Mouse (Mus musculus): ENCODE measurements around the gene Wasl. TPM values are rescaled to one million over a fixed set of nuclear protein-coding genes. Genes with fewer than 3 reads are reported as not detected.
A peak's percentile ranks its signal among the peaks of the same experiment; 100 is the strongest.

Gene Wasl
- 122 and 126 TPM in 2 replicates for polyA plus RNA-seq (2015; fragmentation: Nextera tagmentation; extraction: Ambion mirVana)

DNA sequence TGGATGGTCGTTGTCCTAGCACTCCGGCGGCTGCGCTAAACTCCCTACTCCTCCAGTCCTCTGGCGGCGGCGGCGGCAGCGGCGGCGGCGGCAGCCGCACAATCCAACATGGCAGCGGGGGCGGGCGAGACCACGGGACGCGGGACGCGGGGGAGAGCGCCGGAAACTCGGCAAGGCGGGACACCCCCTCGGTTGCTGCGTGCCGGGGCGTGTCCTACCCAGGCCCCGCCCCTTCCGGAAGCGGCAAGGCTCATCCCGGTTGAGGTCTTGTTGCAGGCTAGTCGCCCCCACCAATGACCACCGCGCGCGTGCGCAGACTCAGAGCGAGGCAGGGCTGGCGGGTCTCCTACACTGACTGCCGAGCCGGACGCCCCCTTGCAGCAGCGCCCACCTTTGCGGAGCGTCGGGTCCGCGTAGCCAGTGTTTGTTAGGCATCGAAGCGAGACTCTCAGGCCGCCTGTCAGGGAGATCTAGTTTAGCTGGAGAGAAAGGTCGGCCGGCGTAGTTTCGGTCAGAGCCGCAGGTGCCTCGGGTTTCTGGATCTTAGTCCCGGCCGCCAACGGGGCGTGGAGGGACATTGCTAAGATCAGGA lies at the start of gene Wasl:
Gene Wasl, minus strand, starts transcription at position 143 of the 592 bp plus-strand sequence.
- no peaks in the 10 kb centered on the region for H3K27me3 ChIP-seq (ENCODE audit: insufficient read depth, low read length)
- H3K9ac ChIP-seq (ENCODE audit: low read depth, low read length) = peak within 1 kb of the TSS; percentile 98
- WGBS = under 1% methylated on average over 63 of the region's 63 CpGs
- no peaks in the 10 kb centered on the region for H3K36me3 ChIP-seq (ENCODE audit: insufficient read depth, low read length)
- peak within 1 kb of the TSS; percentile 97 for H3K27ac ChIP-seq
- H3K4me2 ChIP-seq (ENCODE audit: low read length) = peak within 1 kb of the TSS; percentile 85
- no peaks in the 10 kb centered on the region for H3K9me3 ChIP-seq (replicated peaks; ENCODE audit: low read length)
- peak; percentile 98 for DNase-seq (ENCODE audit: low spot score)
- H3K4me1 ChIP-seq (replicated peaks; ENCODE audit: insufficient read depth, low read length) = 0 out of 2 replicates have a peak, but pooled peaks cover 3% of the 10 kb centered on the region
- peak within 1 kb of the TSS; percentile 95 for H3K4me3 ChIP-seq (replicated peaks; ENCODE audit: low read depth, low read length)
- peak; percentile 29; the same call in 1 of the 2 replicates for TF ChIP-seq CTCF (IDR thresholded peaks at IDR 0.05; ENCODE audit: low read depth)
- ATAC-seq (replicated peaks; ENCODE audit: low FRiP score, low read depth) = peak; percentile 98

DNA sequence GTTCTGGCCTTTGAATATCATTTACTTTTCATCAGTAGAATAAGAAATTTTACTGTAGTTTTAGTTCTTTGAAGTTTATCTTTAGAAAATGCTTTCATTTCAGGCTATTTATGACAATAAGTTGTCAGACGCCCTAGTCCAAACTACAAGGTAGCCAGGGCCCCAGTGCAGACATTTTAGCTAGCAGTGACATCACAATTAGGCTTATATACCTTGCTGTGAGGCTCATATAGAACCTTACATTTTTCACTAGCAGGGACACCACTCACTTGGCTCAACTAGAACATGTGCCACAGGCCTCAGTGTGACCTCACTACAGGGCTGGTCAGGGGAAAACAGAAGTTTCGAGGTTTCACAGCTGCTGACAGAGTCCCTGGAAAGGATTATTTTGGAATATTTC lies 42.7 kb upstream of the Wasl start:
- Histone ChIP-seq H3K9me3 (replicated peaks; ENCODE audit: low read length) (no peaks in the 10 kb centered on the region), H3K36me3 (ENCODE audit: insufficient read depth, low read length) (no peaks in the 10 kb centered on the region), H3K4me3 (replicated peaks; ENCODE audit: low read depth, low read length) (no peak overlapping the region), H3K4me1 (replicated peaks; ENCODE audit: insufficient read depth, low read length) (no peaks in the 10 kb centered on the region), H3K27ac (no peak overlapping the region), H3K4me2 (ENCODE audit: low read length) (no peak overlapping the region), H3K27me3 (ENCODE audit: insufficient read depth, low read length) (no peaks in the 10 kb centered on the region; the same call in 1 of the 2 replicates), H3K9ac (ENCODE audit: low read depth, low read length) (no peak overlapping the region)
- 63% methylated on average over 2 of the region's 2 CpGs for WGBS
- DNase-seq (ENCODE audit: low spot score) (no peak), ATAC-seq (replicated peaks; ENCODE audit: low FRiP score, low read depth) (no peak)
- TF ChIP-seq CTCF (IDR thresholded peaks at IDR 0.05; ENCODE audit: low read depth) = no peak

DNA sequence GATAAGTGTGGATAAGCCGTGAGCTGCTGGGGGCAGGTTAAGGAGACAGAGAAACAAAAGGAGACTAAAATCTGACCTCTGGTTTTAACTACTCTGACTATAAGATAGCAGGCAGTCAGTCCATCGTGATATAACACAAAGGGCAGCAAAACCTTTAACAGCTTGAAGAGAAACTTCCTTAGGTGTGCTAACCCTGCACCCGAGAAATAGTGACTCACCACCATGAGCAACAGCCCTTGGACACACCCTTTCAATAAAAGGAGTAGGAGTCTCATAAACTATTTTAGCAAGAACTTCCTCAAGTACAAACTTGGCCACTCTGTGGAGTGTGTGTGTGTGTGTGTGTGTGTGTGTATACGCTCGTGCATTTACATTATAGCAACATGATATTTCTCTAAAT lies 42.3 kb upstream of the Wasl start:
- Histone ChIP-seq H3K36me3 (ENCODE audit: insufficient read depth, low read length) (no peaks in the 10 kb centered on the region), H3K27ac (no peak overlapping the region), H3K27me3 (ENCODE audit: insufficient read depth, low read length) (no peaks in the 10 kb centered on the region; the same call in 1 of the 2 replicates), H3K4me1 (replicated peaks; ENCODE audit: insufficient read depth, low read length) (no peaks in the 10 kb centered on the region), H3K4me3 (replicated peaks; ENCODE audit: low read depth, low read length) (no peak overlapping the region), H3K9ac (ENCODE audit: low read depth, low read length) (no peak overlapping the region), H3K4me2 (ENCODE audit: low read length) (no peak overlapping the region), H3K9me3 (replicated peaks; ENCODE audit: low read length) (no peaks in the 10 kb centered on the region)
- no peak for TF ChIP-seq CTCF (IDR thresholded peaks at IDR 0.05; ENCODE audit: low read depth)
- ATAC-seq (replicated peaks; ENCODE audit: low FRiP score, low read depth) (no peak), DNase-seq (ENCODE audit: low spot score) (no peak)
- WGBS = 80% methylated on average over 5 of the region's 5 CpGs

DNA sequence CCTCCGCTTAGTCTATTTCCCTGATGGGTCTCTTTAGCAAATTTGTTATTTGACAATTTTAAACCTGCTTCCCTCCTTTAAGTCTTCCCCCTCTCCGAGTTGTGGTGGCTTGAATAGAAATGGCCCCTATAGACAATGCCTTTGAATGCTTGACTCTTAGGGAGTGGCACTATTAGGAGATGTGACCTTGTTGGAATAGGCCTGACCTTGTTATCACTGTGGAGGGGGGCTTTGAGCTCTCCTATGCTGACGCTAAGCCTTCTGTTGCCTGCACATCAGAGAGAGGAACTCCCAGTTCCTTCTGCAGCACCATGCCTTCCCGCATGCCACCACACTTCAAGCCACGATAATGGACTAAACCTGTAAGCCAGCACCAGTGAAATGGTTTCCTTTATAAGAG lies 32.4 kb upstream of the Wasl start:
- WGBS = 93% methylated on average over 5 of the region's 5 CpGs
- Histone ChIP-seq H3K27me3 (ENCODE audit: insufficient read depth, low read length) (no peaks in the 10 kb centered on the region), H3K9ac (ENCODE audit: low read depth, low read length) (no peak overlapping the region), H3K36me3 (ENCODE audit: insufficient read depth, low read length) (no peaks in the 10 kb centered on the region), H3K4me2 (ENCODE audit: low read length) (no peak overlapping the region), H3K27ac (no peak overlapping the region), H3K4me3 (replicated peaks; ENCODE audit: low read depth, low read length) (no peak overlapping the region), H3K9me3 (replicated peaks; ENCODE audit: low read length) (no peaks in the 10 kb centered on the region), H3K4me1 (replicated peaks; ENCODE audit: insufficient read depth, low read length) (no peaks in the 10 kb centered on the region)
- DNase-seq (ENCODE audit: low spot score) = no peak
- TF ChIP-seq CTCF (IDR thresholded peaks at IDR 0.05; ENCODE audit: low read depth) = no peak
- no peak for ATAC-seq (replicated peaks; ENCODE audit: low FRiP score, low read depth)

DNA sequence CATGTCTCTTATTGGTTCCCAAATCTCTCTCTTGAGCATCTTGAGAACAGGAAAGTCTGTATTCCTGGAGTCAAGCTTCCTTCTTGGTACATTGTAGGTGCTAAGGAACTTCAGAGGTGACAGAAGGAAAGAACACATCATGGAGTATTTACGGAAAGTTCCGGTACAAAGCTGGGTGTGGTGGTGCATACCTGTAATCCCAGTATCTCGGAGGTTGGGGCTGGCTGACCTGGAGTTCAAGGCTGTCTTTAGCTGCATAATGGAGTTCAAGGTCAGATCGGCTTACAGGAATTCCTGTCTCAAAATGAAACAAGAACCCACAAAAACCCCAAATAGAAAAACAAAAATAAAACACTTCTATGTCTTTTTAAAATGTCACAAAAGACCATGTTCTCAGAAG lies 31.3 kb upstream of the Wasl start:
- no peaks in the 10 kb centered on the region for H3K27me3 ChIP-seq (ENCODE audit: insufficient read depth, low read length)
- no peak overlapping the region for H3K27ac ChIP-seq
- H3K9ac ChIP-seq (ENCODE audit: low read depth, low read length) = no peak overlapping the region
- no peak for DNase-seq (ENCODE audit: low spot score)
- no peaks in the 10 kb centered on the region for H3K9me3 ChIP-seq (replicated peaks; ENCODE audit: low read length)
- H3K4me1 ChIP-seq (replicated peaks; ENCODE audit: insufficient read depth, low read length) = no peaks in the 10 kb centered on the region
- ATAC-seq (replicated peaks; ENCODE audit: low FRiP score, low read depth) = no peak
- WGBS = 67% methylated on average over 4 of the region's 4 CpGs
- no peak for TF ChIP-seq CTCF (IDR thresholded peaks at IDR 0.05; ENCODE audit: low read depth)
- no peak overlapping the region for H3K4me2 ChIP-seq (ENCODE audit: low read length)
- H3K4me3 ChIP-seq (replicated peaks; ENCODE audit: low read depth, low read length) = no peak overlapping the region
- no peaks in the 10 kb centered on the region for H3K36me3 ChIP-seq (ENCODE audit: insufficient read depth, low read length)

DNA sequence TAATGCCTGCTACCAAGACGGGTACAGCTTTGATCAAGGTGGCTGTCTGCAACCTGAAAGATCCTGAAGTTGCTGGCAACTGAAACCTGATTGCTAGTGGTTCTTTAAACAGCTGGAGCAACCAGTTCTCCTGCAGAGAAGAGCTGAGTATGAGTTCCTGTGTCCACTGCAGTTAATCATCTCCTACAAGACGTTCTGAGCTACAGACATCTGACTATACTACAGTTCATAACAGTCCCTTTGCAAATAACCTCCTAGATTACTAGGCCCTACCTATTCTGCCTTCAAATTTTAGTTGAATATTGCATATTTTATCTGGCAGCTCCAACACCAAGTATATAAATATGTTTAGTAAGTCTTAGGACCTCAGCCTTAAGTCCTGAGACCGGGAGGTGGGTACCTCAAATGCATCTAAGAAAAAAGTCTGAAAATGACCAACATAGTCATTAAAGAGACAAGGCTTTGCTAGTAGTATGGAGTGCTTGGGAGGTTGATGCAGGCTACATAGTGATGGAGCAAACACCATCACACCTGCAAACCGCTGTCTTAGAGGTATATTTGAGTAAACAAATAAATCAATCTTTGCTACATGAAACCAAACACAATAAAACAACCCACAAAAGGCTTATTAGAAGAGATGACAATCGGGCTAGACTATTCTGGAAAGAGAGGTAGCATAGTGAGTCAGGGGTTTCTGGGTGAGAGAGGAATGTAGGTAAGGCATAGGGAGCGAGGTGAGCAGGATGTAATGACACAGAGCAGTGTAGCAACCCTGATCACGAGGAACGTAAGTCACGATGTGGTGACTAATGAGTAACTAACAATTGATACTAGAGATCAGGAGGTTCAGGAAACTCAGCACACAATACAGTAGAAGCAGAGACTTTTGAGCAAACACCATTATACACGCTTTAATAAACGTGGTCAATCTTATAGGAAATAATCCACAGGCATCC lies 29.9 kb upstream of the Wasl start:
- Histone ChIP-seq H3K4me3 (replicated peaks; ENCODE audit: low read depth, low read length) (no peak overlapping the region), H3K27ac (no peak overlapping the region), H3K4me2 (ENCODE audit: low read length) (no peak overlapping the region), H3K36me3 (ENCODE audit: insufficient read depth, low read length) (no peaks in the 10 kb centered on the region), H3K9ac (ENCODE audit: low read depth, low read length) (no peak overlapping the region), H3K4me1 (replicated peaks; ENCODE audit: insufficient read depth, low read length) (no peaks in the 10 kb centered on the region), H3K9me3 (replicated peaks; ENCODE audit: low read length) (no peaks in the 10 kb centered on the region), H3K27me3 (ENCODE audit: insufficient read depth, low read length) (no peaks in the 10 kb centered on the region)
- peak; percentile 2 for DNase-seq (ENCODE audit: low spot score)
- WGBS = 71% methylated on average over 11 of the region's 11 CpGs
- ATAC-seq (replicated peaks; ENCODE audit: low FRiP score, low read depth) = peak; percentile 72; the same call in 1 of the 2 replicates
- TF ChIP-seq CTCF (IDR thresholded peaks at IDR 0.05; ENCODE audit: low read depth) = no peak

All from kidney, postnatal 0 days (tissue).